Mouse (Mus musculus): ENCODE results near the gene Tas1r3. TPM values are rescaled to one million over a fixed set of nuclear protein-coding genes. Genes with fewer than 3 reads are reported as not detected.

Tas1r3 gene
- total RNA-seq, 2 experiments from 2014 or later = 0.26 to 0.32 TPM

DNA sequence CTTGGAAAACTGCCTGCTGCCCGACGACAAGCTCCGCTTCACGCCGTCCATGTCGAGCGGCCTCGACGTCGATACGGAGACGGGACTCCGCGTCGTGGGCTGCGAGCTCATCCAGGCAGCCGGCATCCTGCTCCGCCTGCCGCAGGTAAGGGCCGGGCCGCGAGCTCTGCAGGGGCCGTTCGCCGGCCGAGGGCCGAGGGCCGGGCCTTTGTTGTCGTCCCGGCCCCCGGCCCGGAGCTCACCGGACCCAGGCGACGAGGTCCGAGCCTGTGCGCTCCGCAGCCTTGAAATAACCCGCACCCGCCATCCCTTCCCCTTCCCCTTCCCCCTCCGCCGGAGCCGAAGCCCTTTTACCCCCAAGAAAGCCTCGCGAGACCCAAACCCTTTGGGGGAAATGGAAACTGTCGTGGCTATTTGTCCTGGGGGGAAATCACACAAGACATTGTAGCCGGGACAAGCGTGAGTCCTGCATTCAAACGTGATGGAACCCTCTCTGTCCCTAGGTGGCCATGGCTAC, 50.4 kb downstream of the Tas1r3 start:
- DNase-seq = peak in 1 of 2 experiments; percentile 44
- intact Hi-C loops (cut with DNase I) = no loop called here

DNA sequence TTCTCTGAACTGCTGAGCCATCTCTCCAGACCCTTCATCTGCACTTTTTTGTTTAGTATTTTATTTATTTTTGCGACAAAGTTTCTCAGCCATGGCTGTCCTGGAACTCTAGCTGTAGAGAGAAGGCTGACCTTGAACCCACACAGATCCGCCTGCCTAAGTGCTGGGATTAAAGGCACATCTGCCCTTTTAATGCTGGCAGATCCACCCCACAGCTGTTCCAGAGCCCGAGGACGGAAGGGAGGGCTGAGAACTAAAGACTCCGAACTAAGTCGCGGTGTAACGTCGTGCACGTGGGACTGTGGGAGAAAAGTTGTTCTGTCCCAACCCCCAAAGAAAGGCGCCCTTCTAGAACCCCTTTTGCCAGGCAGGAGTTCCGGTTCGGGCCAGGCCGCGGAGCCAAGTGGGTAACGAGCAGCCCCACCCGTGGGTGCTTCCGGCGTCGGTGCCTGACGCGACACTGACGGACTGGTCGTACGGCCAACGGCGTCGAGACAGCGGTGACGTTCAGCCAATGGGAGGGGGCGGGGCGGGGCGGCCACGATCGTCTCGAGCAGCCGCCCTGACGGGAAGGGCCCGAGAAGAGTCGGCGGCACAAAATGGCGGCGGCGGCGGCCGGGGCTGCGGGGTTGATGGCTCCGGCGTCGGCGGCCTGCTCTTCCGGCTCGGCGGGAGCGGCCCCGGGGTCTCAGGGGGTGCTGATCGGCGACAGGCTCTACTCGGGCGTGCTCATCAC, 51.1 kb downstream of the Tas1r3 start, which contains the start of gene Ccnl2:
Ccnl2 (plus strand) TSS at position 561 of the 736 bp plus-strand sequence.
- intact Hi-C loops (cut with DNase I) = no loop called here

More for the DNA sequence above, 51.1 kb downstream of the Tas1r3 start, which contains the start of gene Ccnl2:
- peak; percentile 91 to 93 for DNase-seq

Small RNAs within 50 kb of the gene (microRNA-seq; reads per million reads assigned to microRNA genes)
- 0 reads per million in 2 experiments for gene Gm22991

Other genes starting within 250 kb of the Tas1r3 start
- 10 to 100 TPM; 25.8 to 28.9 TPM for gene Cdk11b, start 238.5 kb downstream of the Tas1r3 start, total RNA-seq (2021)
- gene Gm10563, start 218.0 kb downstream of the Tas1r3 start, total RNA-seq (2021) = not detected
- gene Mmp23, start 210.0 kb downstream of the Tas1r3 start, total RNA-seq (2021) = 10 to 100 TPM; 14.5 to 16.8 TPM
- 10 to 100 TPM; 22.4 to 24.9 TPM for gene Mib2, start 194.2 kb downstream of the Tas1r3 start, total RNA-seq (2021)
- gene Fndc10, start 169.0 kb downstream of the Tas1r3 start, total RNA-seq (2021) = 1 to 10 TPM; 1.5 to 1.8 TPM
- gene Ssu72, start 158.6 kb downstream of the Tas1r3 start, total RNA-seq (2021) = 10 to 100 TPM; 44.3 to 48.6 TPM
- under 1 TPM; 0.38 to 0.44 TPM for gene Tmem240, start 128.6 kb downstream of the Tas1r3 start, total RNA-seq (2021)
- gene Atad3a, start 102.3 kb downstream of the Tas1r3 start, total RNA-seq (2021) = 10 to 100 TPM; 54.3 to 59.2 TPM
- gene Vwa1, start 88.7 kb downstream of the Tas1r3 start, total RNA-seq (2021) = 10 to 100 TPM in 1 of 2 experiments, 1 to 10 TPM in 1; 9.2 to 12.6 TPM
- 1 to 10 TPM; 1.2 TPM for gene Tmem88b, start 77.5 kb downstream of the Tas1r3 start, total RNA-seq (2021)
- gene Ankrd65, start 72.9 kb downstream of the Tas1r3 start, total RNA-seq (2021) = not detected
- 10 to 100 TPM; 72.4 to 72.5 TPM for gene Mrpl20, start 60.5 kb downstream of the Tas1r3 start, total RNA-seq (2021)
- gene Ccnl2, start 50.9 kb downstream of the Tas1r3 start, total RNA-seq (2021) = 10 to 100 TPM; 49.1 to 55.8 TPM
- gene Aurkaip1, start 32.1 kb downstream of the Tas1r3 start, total RNA-seq (2021) = 10 to 100 TPM; 96.4 to 97.5 TPM
- gene Mxra8, start 23.7 kb downstream of the Tas1r3 start, total RNA-seq (2021) = 10 to 100 TPM; 46.9 to 58.4 TPM
- gene Dvl1, start 16.0 kb downstream of the Tas1r3 start, total RNA-seq (2021) = 10 to 100 TPM; 41.1 to 46.6 TPM
- gene Cptp, start 6.1 kb upstream of the Tas1r3 start, total RNA-seq (2021) = 10 to 100 TPM in 1 of 2 experiments, 1 to 10 TPM in 1; 9.9 to 10.6 TPM
- 10 to 100 TPM; 16.9 to 19.5 TPM for gene Ints11, start 6.2 kb upstream of the Tas1r3 start, total RNA-seq (2021)
- gene Pusl1, start 28.4 kb upstream of the Tas1r3 start, total RNA-seq (2021) = 10 to 100 TPM; 14.8 to 18.0 TPM
- gene Acap3, start 28.5 kb upstream of the Tas1r3 start, total RNA-seq (2021) = 10 to 100 TPM; 19.6 to 21.6 TPM
- gene Ube2j2, start 80.5 kb upstream of the Tas1r3 start, total RNA-seq (2021) = 10 to 100 TPM; 53.1 to 62.6 TPM
- 10 to 100 TPM; 14.0 to 17.9 TPM for gene C1qtnf12, start 99.0 kb upstream of the Tas1r3 start, total RNA-seq (2021)
- gene B3galt6, start 129.3 kb upstream of the Tas1r3 start, total RNA-seq (2021) = 1 to 10 TPM; 2.0 to 2.7 TPM
- gene Sdf4, start 129.5 kb upstream of the Tas1r3 start, total RNA-seq (2021) = 10 to 100 TPM; 83.2 to 84.6 TPM
- gene Tnfrsf4, start 150.5 kb upstream of the Tas1r3 start, total RNA-seq (2021) = under 1 TPM; 0.50 to 0.80 TPM
- gene Tnfrsf18, start 162.8 kb upstream of the Tas1r3 start, total RNA-seq (2021) = under 1 TPM in 1 of 2 experiments, not detected in 1; 0.56 TPM
- gene Ttll10, start 196.1 kb upstream of the Tas1r3 start, total RNA-seq (2021) = not detected
- gene 9430015G10Rik, start 246.6 kb upstream of the Tas1r3 start, total RNA-seq (2021) = 1 to 10 TPM; 4.6 to 4.8 TPM

All from heart, postnatal 14 days (tissue).